Mouse (Mus musculus) lung, postnatal 0 days (tissue): ENCODE results near the gene 1700034J05Rik.

ENCODE experiments used
- CTCF ChIP-seq: IDR thresholded peaks from 2 replicates; pipeline ENCODE4 v1.5.1; 2016; ENCODE audit warnings: antibody characterized with exemption, mild to moderate bottlenecking
- EP300 ChIP-seq: IDR thresholded peaks from 2 replicates; pipeline ENCODE4 v1.6.1; 2016; ENCODE audit warnings: antibody characterized with exemption, mild to moderate bottlenecking, control low read depth

DNA sequence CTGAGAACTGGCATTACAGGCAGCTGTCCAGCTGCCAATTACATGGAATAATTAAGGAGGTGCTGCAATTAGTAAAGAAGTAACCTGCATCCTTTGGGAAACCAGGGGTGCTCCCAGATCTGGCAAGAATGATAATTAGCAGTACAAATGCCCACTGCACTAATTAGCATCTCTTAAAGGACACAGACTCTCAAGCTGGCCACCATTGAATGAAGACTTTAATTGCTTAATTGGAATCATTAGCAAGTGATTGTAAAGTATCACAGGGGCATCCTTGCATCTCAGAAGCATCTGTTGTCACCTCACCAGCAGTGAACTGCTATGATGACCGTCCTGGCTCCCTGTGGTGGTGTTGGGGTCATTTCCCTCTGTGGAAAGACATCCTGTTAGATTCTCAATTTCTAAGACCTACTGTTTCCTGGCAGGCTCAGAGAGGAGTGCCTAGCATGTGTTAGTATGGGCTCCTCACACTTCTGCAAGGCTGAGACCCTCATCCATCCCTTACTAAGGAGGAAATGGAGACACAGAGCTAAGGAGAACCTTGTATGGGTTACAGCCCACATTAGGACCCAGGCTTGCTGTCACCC lies 27.1 kb upstream of the 1700034J05Rik start:
- TF ChIP-seq CTCF: no peak
- no peak for TF ChIP-seq EP300
